Mouse (Mus musculus) ovary, adult 18-20 months (tissue): ENCODE data around the gene Arhgap31.

Experiments
- DNase-seq: peaks from one replicate; pipeline ENCODE4 v3.0.0; 2022; ENCODE audit warnings: low spot score, mixed read lengths

Gene Arhgap31

DNA sequence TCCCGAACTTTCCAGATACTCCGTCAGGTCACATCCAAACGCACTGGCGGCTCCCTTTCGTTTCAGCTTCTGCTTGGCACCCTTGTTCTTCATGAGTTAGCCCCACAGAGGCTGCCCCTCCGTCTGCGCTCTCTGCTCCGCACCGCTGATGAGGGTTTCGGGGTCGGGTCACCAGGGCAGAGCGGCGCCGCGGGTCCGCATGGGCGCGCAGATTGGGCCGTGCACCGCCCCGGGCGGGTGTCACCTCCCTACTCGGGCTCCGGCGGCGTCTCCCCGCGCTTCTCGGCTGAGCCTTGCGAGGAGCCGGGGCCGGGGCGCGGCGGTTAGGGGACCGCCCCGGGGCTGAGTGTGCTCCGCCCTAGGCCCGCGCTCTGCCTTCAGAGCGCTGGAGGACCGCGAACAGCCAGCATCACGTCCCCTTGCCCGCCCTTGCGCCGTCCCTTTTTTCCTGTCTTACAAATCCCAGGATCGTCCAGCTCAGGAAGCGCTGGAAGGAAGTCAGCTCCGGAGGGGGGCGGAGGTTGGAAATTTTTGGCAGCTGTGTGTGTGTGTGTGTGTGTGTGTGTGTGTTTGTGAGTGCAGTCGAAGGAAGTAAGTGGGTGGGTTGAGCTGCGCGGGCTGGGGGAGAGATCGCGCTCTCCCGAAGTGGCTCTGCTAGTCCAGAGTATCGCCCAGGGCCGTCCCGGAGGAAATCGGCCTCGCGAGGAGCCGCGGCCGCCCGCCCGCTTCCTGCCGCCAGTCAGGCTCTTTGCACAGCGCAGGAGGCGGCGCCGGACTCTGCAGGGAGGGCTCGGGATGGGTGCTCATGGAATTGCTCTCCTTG, at the start of gene Arhgap31:
TSS of gene Arhgap31 (minus strand) at position 694 of the 823 bp plus-strand sequence.
- peak; percentile 72 for DNase-seq

DNA sequence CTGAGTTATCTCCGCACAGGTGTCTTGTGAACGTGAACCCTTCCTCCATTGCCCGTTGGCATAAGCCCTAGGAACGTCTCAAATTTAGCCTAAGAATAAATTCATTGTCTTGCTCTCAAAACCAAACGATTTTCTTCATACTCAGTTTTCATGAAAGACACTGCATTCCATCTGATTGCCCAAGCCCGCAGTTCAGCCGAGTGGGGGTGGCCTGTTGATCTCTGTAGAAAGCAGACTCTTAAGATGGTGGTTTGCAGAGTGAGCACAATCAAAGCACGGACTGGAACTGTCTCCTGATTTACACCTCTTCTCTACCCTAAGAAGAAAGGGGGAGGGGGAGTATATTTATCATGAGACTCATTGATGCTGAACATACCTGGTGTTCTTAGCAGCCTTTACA, 49.3 kb upstream of the Arhgap31 start:
- no peak for DNase-seq

DNA sequence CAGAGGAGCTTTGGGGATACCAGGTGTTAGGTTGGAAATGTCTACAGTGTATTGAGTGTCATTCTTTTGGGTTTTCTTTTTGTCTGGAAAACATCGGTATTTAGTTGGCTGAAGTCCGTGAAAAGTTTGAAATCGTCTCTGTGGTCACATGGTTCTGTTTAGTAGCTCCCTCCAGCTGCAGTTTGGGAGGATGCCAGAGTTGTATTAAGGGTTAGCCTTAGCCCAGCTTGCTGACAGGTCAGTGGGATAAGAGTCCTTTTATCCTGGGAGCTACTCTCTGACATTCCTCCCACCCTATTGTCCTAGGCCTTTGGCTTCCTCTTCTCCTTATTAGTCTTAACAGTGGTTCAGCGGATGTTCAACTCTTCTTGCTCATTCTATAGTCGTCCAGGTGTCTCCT, 48.9 kb upstream of the Arhgap31 start:
- no peak for DNase-seq

DNA sequence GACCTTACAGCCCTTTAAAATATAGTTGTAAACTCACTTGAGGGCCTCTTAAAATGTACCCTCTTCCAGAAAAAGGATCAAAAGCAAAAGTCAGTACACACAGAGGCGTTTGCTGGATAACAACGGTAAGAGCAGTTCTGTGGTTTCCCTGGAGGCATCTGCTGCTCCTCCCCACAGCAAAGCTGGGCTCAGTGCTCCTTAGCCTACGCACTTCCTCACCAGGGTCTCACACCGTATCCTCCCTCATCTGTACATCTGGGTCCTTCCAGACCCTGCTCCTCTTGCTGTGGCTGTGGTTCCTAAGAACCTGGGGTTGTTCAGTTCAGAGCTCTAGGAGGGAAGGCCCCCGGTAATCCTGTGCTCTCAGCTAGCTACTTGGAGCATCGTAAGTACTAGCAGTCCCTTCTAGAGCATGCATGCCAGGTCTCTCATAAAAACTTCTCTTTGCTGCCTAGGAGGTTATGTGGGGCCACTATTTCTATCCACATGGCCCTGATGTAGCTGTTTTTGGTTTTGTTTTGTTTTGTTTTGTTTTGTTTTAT, 47.8 kb upstream of the Arhgap31 start:
- no peak for DNase-seq

DNA sequence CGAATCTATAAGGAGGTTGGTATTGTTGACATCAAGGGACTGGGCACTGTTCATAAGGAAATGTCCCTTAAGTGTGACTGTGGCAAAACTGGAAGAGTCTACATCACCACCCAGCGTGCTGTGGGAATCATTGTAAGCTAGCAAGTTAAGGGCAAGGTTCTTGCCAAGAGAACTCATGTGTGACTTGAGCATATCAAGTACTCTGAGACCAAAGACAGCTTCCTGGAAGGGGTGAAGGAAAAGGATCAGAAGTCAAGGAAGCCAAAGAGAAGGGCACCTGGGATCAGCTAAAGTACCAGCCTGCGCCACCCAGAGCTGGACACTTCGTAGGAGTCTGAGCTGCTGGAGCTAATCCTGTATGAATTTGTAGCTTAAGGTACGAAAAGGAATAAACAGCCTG, 47.2 kb upstream of the Arhgap31 start:
- DNase-seq = no peak

DNA sequence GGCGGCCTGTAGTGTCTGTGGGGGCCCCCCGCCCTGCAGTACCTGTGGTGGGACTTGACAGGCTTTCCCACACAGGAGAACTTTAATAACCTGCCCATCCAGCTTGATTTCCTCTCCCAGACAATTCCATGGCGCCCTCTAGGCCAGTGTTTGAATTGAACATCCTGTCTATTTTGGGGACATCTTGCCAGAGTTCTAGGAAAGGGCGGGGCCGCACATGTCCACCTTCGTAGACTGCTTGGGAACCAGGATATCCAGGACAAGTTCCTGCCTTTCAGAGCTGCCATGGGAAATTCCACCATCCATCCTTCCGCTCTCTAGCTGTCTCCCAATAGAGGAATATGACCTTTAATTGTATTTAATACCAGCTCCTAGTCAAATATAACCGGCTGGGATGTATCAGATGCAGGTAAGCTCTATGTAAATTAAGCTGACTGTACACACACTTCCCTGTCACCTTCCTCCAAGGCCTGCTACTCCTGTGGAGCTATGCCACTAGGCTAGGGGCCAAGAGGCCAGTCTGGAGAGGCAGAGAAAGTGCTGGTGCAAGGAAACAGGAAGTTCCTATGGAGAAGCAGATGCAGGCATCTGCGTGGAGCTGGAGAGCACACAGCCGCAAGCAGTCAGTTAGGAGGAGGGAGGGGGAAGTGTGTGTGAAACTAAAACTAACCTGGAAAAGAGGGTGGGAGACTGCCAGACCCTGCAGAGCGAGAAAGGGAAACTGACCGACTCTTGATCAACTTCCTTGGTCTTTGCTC, 45.2 kb upstream of the Arhgap31 start:
- no peak for DNase-seq

DNA sequence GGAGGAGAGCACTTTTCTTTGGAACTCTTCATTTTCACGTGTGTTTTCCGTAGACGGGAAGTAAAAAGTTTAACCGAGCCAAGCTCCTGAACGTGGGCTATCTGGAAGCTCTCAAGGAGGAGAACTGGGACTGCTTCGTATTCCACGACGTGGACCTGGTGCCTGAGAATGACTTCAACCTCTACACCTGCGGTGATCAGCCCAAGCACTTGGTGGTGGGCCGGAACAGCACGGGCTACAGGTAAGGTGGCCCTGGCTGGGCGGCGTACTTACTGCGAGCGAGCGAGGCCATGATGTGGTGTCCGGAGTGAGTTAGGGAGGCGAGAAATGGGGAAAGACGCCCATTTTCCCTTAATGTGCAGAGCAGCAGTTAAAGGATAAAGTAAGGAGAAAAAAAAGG, 44.6 kb upstream of the Arhgap31 start:
- DNase-seq = no peak

DNA sequence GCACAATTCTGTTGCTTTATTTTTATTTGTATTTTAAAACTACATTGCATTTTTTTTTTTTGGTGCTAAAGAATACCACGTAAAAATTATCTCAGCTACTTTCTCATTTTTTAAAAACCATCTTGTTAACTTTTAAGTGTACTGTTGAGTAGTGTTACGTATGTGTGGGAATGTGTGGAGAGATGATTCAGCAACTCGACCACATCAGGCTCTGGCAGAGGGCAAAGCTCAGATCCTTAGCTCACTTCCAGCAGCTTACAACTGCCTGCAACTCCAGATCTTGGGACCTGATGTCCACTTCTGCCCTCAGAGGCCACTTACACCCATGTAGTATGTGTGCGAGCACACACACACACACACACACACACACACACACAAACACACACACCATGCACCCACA, 43.5 kb upstream of the Arhgap31 start:
- DNase-seq = no peak

DNA sequence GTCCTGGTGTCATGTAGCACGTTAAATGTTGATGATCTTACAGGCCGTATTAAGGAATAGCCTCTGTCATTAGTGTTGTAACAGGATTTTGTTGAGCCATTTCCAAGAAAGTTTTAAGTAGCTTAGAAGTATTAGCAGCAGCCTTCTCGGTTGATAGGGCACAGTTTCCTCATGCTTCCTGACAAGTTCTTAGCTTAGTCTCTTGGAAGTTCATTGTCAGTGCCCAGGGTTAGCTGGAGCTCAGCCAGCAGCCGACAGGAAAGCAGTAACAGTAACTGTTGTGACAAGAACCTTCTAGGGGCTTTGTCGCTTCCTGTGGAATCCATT, 43.1 kb upstream of the Arhgap31 start:
- no peak for DNase-seq

DNA sequence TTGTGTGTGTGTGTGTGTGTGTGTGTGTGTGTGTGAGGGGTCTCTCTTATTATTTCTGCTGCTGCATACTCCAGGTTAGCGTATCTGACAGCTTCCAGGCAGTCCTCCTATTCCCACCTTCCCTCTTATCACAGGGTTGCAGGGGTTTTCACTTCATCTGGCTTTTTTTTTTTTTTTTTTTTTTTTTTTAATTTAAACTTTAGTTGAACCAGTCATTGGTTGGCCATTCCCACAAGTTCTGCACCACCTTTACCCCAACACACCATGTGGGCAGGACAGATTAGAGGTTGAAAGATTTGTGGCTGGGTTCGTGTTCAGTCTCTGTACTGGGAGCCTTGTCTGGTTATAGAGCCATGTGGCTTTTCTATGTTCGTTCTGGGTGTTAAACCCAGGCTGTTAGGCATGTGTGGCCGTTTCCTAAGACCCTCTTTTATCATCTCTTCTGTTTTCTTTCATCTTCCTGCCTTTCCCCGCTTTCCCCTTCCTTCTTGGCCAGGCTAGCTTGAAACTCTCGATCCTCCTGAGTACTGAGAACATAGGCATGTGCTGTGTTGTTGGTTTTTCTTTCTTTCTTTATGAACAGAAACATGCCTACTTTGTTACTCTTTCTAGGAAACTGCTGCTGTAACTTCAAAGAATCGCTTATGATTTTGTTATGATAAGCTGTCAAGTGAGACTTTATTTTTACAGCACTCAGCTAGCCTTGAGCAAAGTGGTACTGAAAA, 42.5 kb upstream of the Arhgap31 start:
- no peak for DNase-seq

DNA sequence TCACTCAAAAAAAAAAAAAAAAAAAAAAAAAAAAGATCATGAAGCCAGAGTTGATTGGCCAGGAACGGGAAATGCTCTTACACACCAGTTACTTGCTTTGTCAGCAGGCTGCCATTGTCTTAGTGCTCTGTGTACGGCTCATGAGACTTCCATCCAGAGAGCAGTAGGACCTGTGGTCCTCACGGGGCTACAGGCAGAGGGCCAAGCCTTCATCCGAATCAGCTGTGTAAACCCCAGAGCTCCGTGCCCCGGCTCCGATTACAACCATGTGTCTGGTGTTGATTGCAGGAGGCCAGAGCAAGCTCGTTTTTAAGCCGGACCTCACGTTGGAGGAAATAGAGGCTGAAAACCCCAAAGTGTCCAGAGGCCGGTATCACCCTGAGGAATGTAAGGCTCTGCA, 40.6 kb upstream of the Arhgap31 start:
- no peak for DNase-seq

DNA sequence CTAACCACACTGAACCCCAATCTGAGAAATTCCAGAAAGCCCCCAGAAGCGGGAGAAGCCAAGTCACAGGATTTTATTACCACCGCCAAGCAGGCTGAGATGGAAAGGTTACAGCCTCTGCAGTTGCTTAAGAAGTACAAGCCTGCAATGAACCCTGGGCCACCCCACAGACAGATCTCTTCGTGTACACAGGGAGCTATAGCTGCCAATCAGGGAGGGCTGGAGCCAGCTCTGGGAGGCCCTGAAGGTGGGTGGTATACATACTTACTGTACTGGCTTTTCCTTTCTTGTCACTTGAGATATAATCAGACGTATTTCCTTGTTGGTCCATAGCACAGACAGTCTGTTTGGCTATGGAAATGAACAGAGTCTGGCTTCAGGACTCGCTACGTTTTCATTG, 37.7 kb upstream of the Arhgap31 start:
- no peak for DNase-seq

DNA sequence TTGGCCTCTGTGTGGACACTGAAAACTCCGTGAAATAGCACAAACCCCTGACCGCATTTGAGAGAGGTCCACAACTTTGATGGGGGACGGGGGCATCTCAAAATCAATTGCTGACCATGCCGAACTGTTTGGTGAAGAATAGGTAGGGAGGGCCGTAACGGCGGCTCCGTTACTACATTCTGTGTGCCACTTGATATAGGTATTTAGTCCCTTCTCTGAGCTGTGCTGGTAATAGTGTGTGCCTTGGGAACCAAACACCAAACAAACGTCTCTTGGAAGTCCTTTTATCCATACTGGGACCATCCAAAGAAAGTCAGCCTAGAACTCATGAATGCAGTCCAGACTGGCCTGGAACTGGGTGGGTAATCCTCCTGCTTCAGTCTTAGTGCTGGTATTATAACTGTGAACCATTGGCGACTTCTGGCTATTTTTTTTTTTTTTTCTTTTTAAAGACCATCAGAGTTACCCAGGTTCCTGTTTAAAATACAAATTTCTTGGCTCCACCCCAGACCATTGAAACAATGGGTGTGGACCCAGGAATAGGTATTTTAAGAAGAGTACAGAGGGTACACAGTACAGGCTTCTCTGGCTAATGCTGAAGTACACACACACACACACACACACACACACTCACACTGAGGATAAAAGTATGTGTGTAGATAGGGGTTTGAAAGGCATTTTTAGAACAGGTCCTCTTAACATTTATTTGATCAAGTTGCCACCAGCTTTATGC, 31.0 kb upstream of the Arhgap31 start:
- no peak for DNase-seq

DNA sequence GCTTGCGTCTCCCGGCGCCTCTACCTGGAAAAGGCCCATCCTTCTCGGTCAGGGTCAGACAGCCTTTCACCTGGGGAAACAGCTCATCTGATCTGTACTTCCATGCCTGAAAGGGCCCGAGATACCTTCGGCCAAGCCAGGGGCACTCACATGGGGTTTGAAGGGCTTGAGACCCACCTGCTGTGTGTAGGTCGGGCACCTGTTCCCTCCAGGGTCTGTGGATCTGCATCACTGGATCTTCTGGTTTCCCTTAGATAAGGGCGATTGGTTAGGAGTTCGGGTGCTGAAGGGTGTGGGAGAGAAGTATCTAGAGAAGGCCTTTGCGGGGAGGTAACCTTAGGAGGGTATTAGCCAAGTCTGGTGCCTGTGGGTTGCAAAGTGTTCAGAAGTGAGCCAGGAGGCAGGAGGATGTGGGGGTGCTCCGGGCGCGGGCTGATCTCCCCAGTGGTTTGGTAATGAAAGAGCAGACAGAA, 29.6 kb upstream of the Arhgap31 start:
- DNase-seq = no peak

DNA sequence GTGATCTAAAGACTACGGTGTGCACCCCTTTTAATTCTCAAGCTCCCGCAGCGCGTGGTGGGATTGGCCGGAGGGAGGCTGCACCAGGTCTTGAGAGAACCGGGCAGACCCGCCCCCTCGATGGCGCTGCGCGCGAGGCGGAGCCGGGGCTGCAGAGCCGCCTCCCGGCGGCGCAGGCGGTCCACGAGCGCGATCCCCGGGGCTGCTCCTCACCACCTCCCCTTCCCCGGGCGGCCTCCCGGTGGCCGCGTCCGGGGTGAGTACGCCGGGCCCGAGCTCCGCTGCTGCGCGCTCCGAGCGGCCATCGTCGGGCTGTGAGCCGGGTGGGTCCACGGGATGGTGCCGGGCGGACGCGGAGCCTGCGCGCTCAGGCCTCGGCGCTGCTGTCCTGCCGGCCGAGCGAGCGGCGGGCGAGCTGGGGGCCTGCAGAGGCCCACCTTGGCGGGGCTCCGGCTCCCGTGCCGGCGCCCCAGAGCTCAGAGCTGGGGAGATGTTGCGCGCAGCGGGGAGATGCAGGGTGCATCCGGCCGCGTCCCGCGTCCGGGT, 29.1 kb upstream of the Arhgap31 start, which contains the start of gene B4galt4:
TSS of gene B4galt4 (plus strand) at position 152 of the 546 bp plus-strand sequence.
- DNase-seq = peak; percentile 79

DNA sequence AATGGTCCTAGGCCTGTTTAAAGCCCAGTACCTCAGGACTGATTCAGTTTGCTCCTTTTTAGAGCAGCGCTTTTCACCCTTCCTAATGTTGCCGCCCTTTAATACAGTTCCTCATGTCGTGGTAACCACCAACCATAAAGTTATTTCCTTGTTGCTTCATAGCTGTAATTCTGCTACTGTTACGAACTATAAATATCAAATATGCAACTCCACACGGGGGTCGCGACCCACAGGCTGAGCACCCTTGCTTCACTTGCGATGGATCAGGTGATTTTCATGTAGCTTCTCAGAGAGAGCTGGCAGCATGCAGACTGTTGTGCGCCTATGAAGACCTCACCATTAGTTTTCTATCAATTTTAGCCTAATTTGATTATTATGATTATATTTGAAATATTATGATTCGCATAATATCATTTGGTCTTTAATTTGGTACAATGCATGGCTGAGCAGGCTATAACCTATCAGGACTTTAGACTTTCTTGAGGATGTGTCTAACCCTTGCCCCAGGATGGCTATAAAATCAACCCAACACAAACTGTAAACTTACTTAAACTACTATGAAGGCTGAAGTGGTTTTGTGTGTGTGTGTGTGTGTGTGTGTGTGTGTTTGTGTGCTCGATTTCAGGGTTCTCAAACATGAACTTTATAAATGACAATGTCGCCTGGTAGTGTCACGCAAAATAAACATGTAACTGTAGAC, 28.3 kb upstream of the Arhgap31 start:
- no peak for DNase-seq

DNA sequence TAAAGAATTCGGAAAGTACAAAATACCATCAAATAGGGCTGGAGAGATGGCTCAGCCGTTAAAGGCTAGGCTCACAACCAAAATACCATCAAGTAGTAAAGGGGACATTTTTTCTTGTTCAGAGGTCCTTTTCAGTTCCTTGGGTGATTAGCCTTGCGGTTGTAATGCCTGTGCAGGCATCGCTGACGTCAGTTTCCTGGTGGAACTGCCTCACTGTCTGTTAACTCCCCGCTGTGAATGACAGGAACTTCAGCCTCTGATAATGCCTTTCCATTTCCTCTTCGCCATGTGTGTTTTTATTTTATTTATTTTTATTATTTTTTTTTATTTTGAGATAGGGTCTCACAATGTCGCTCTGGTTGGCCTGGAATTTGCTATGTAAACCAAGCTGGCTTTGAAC, 17.8 kb upstream of the Arhgap31 start:
- DNase-seq = no peak

DNA sequence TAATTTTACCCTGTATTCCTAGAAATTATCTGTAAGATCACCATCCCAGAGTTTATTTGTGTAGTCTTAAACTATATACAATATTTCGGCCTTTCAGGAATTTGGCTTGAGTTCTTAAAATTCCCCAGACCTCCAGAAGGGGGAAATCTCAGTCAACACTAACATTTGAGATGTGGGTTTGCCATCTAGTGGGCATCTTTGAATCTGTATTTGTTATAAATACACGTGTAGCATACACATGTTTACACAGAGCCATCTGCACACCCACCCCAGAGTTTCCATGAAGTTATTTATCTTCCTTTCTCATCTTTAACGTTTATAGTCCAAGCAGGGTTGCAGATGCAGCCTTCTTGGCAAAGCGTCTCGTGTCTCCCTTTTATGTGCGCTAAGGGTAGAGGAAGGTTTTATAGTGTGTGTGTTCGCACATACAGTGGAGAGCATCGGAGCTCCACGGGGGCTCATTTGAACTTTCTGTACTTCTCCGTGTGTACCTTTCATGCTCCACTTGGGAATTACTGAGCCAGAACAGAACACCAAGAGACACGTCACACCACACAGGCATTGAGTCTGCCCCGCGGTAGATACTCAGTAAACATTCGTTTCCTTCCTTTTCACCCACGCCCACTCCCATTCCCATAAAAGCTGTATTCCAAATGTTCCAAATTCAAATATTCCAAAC, 16.7 kb upstream of the Arhgap31 start:
- no peak for DNase-seq

DNA sequence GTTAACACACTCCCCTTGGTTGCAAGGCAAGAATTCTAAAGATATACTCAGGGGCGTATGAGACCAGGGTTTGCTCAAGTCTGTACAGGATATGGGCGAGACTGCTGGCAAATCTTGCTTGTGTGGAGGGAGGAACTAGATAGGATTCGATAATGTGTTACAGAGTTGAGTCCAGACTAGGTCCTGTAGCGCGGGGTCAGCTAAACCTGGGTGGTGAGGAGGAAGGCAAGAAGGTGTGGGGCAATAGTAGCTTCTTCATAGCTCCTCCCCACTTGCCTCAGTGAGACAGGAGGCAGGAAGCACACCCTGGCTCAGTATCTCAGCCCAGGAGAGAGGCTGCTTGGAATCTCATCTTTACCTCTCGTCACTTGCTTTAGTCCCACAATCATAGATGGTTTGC, 16.1 kb upstream of the Arhgap31 start:
- DNase-seq = no peak

DNA sequence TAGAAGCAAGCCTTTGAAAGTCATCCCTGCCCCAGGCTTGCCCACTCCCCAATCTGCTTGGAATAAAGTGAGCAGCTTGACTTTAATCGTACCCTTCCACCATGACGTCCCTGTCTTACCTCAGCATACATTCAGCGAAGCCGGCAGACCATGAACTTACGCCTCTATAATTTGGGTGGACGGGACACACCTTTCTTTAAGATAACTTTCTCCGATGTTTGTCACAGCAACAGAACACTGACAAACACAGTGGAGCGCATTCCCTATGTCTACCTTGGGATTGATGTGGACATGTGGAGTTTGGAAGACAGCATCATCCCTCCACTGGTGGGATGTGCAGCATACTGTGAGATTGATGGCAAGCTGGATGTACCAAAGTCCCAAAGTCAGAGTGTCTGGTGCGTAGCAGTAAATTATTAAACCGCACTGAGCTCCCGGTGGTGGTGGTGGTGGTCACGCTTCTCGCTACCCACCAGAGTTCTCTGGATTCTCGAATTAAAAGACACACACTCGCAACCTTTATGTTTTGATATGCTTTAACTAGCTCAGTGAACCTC, 15.6 kb upstream of the Arhgap31 start:
- no peak for DNase-seq
